Mouse (Mus musculus) MEL (cell line): ENCODE results near the gene Cox20. TPM values are rescaled to one million over a fixed set of nuclear protein-coding genes. Genes with fewer than 3 reads are reported as not detected.
"Not testable (repeated sequence)": the region's sequence is repeated elsewhere in the genome, so short reads cannot be mapped to it uniquely, and the experiment has no call there.

Experiments
- DNase-seq: peaks from one replicate; pipeline ENCODE4 v3.0.0; 2011; ENCODE audit warnings: low read depth, low spot score
- H3K27ac ChIP-seq: 2 replicates; pipeline ENCODE4 v1.5.1; 2012; ENCODE audit warnings: low read depth, mild to moderate bottlenecking, control low read depth, low read length, moderate library complexity; ENCODE audit not compliant: control insufficient read depth
- H3K27me3 ChIP-seq, 2 experiments: fragments of 150-350 bp in 1 of 2; sonication (generic) in 1 of 2; 2 replicates each; pipeline ENCODE4 v1.6.1; 2012; ENCODE audit warnings: low read length in 2 of 2, mild to moderate bottlenecking in 2 of 2, improper control_type of control experiment in 1 of 2, moderate library complexity in 1 of 2; ENCODE audit not compliant: insufficient read depth in 2 of 2, control insufficient read depth in 1 of 2
- H3K36me3 ChIP-seq, 2 experiments: 2 replicates each; pipeline ENCODE4 v1.6.1; 2012 to 2014; ENCODE audit warnings: low read length in 2 of 2, improper control_type of control experiment in 1 of 2, inconsistent platforms in 1 of 2, mild to moderate bottlenecking in 1 of 2; ENCODE audit not compliant: insufficient read depth in 2 of 2, control insufficient read depth in 1 of 2
- H3K4me1 ChIP-seq, 2 experiments: fragments of 150-350 bp in 1 of 2; sonication (generic) in 1 of 2; 2 replicates each; pipeline ENCODE4 v1.6.1; 2012; ENCODE audit warnings: low read length in 2 of 2, improper control_type of control experiment in 1 of 2, mild to moderate bottlenecking in 1 of 2; ENCODE audit not compliant: insufficient read depth in 2 of 2, control insufficient read depth in 1 of 2
- H3K4me3 ChIP-seq, 2 experiments: fragments of 150-350 bp in 1 of 2; sonication (generic) in 1 of 2; 2 replicates each; pipeline ENCODE4 v1.5.1; 2012; ENCODE audit warnings: low read depth in 2 of 2, low read length in 2 of 2, mild to moderate bottlenecking in 2 of 2, moderate library complexity in 2 of 2, control low read depth in 1 of 2, improper control_type of control experiment in 1 of 2; ENCODE audit not compliant: control insufficient read depth in 1 of 2, insufficient read depth in 1 of 2
- H3K79me2 ChIP-seq: 2 replicates; pipeline ENCODE4 v1.6.1; 2012; ENCODE audit warnings: mild to moderate bottlenecking, low read length, moderate library complexity; ENCODE audit not compliant: control insufficient read depth, poor library complexity, insufficient read depth
- H3K9ac ChIP-seq: 2 replicates; pipeline ENCODE4 v1.6.1; 2012; ENCODE audit warnings: low read depth, mild to moderate bottlenecking, control low read depth, low read length, moderate library complexity; ENCODE audit not compliant: control insufficient read depth, poor library complexity, severe bottlenecking
- H3K9me3 ChIP-seq: fragments of 150-350 bp; sonication (generic); replicated peaks from 2 replicates; pipeline ENCODE4 v1.6.1; 2012; ENCODE audit warnings: mild to moderate bottlenecking, low read length, improper control_type of control experiment, moderate library complexity; ENCODE audit not compliant: insufficient read depth
- CHD2 ChIP-seq: IDR thresholded peaks from 2 replicates; pipeline ENCODE4 v1.6.1; 2011; ENCODE audit warnings: low read length, improper control_type of control experiment
- CTCF ChIP-seq, 3 experiments: IDR thresholded peaks in 2 of 3; conservative IDR thresholded peaks in 1 of 3; 2 replicates each; pipeline ENCODE4 v1.5.1; 2011 to 2012; ENCODE audit warnings: low read length in 3 of 3, low read depth in 2 of 3, mild to moderate bottlenecking in 2 of 3, improper control_type of control experiment in 1 of 3, inconsistent platforms in 1 of 3, mixed read lengths in 1 of 3, moderate library complexity in 1 of 3; ENCODE audit not compliant: control insufficient read depth in 1 of 3, insufficient read depth in 1 of 3, poor library complexity in 1 of 3, severe bottlenecking in 1 of 3
- ELF1 ChIP-seq: IDR thresholded peaks from 2 replicates; pipeline ENCODE4 v1.6.1; 2014; ENCODE audit warnings: low read depth, mild to moderate bottlenecking, inconsistent platforms, low read length, improper control_type of control experiment, moderate library complexity
- HCFC1 ChIP-seq: IDR thresholded peaks from 2 replicates; pipeline ENCODE4 v1.6.1; 2012; ENCODE audit warnings: low read depth, mild to moderate bottlenecking, inconsistent platforms, low read length, improper control_type of control experiment, moderate library complexity
- KAT2A ChIP-seq: conservative IDR thresholded peaks from 2 replicates; pipeline ENCODE4 v1.6.1; 2012; ENCODE audit warnings: low read depth, low read length, improper control_type of control experiment, inconsistent platforms
- MAFK ChIP-seq: IDR thresholded peaks from 2 replicates; pipeline ENCODE4 v1.6.1; 2011; ENCODE audit warnings: low read depth, mild to moderate bottlenecking, low read length, improper control_type of control experiment, borderline replicate concordance
- RAD21 ChIP-seq: IDR thresholded peaks from 2 replicates; pipeline ENCODE4 v1.6.1; 2011; ENCODE audit warnings: mild to moderate bottlenecking, low read depth, low read length, improper control_type of control experiment
- SIN3A ChIP-seq: IDR thresholded peaks from 2 replicates; pipeline ENCODE4 v1.6.1; 2012; ENCODE audit warnings: low read length, improper control_type of control experiment, inconsistent platforms
- SMC3 ChIP-seq: IDR thresholded peaks from 2 replicates; pipeline ENCODE4 v1.6.1; 2011; ENCODE audit warnings: low read depth, low read length, improper control_type of control experiment
- USF2 ChIP-seq, 2 experiments: IDR thresholded peaks; 2 replicates each; pipeline ENCODE4 v1.6.1; 2011 to 2012; ENCODE audit warnings: improper control_type of control experiment in 2 of 2, low read length in 2 of 2, borderline replicate concordance in 1 of 2, inconsistent platforms in 1 of 2, low read depth in 1 of 2, mild to moderate bottlenecking in 1 of 2; ENCODE audit not compliant: insufficient read depth in 1 of 2
- ZC3H11A ChIP-seq: IDR thresholded peaks from 2 replicates; pipeline ENCODE4 v1.6.1; 2012; ENCODE audit warnings: low read depth, mild to moderate bottlenecking, inconsistent platforms, low read length, improper control_type of control experiment
- ZNF384 ChIP-seq: IDR thresholded peaks from 2 replicates; pipeline ENCODE4 v1.6.1; 2012; ENCODE audit warnings: low read depth, mild to moderate bottlenecking, inconsistent platforms, low read length, improper control_type of control experiment
- polyA plus RNA-seq, 2 experiments: library from polyadenylated mRNA; stranded (reverse) in 1 of 2; unstranded in 1 of 2; fragments of >175 nt in 1 of 2; fragments of >200 nt in 1 of 2; gene quantifications; 2 replicates each; pipeline versions ENCODE4 v1.2.1 to v1.2.4; 2012; ENCODE audit warnings: low replicate concordance in 2 of 2, low read depth in 1 of 2; ENCODE audit not compliant: insufficient read length in 2 of 2, insufficient read depth in 1 of 2, missing spikeins in 1 of 2
- total RNA-seq: library from RNA; depleted of rRNA; stranded (reverse); fragments of 300-350 nt; gene quantifications from 2 replicates; pipeline ENCODE4 v1.2.3, GENCODE M21; 2012

The Cox20 gene
- total and polyA plus RNA-seq, 3 experiments = 24.3 to 27.3 TPM; not detected in 1

DNA sequence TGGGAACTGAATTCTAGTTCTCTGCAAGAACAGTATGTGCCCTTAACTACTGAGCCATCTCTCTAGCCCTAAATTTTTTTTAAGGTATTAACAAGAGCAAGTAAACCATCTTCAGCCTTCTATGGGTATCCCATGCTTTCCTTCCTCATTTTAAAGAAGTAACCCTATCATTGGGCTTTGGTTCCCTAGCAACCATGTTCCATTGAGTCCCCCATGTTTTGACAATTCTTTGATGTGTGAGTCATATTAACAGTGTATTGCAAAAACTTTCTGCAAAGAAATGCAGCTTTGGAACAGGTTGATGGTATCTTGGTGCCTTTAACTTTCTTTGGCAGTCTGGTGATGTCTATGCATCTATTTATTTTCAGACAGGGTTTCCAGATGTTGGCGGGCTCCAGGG is 24.9 kb upstream of the Cox20 start:
- Histone ChIP-seq H3K9ac (no peak overlapping the region), H3K4me1 (no peaks in the 10 kb centered on the region), H3K9me3 (no peaks in the 10 kb centered on the region), H3K27ac (no peak overlapping the region), H3K27me3 (no peaks in the 10 kb centered on the region), H3K79me2 (no peaks in the 10 kb centered on the region), H3K4me3 (no peak overlapping the region), H3K36me3 (no peaks in the 10 kb centered on the region)
- TF ChIP-seq KAT2A = no peak
- no peak for TF ChIP-seq CHD2
- no peak for TF ChIP-seq MAFK
- DNase-seq = no peak

DNA sequence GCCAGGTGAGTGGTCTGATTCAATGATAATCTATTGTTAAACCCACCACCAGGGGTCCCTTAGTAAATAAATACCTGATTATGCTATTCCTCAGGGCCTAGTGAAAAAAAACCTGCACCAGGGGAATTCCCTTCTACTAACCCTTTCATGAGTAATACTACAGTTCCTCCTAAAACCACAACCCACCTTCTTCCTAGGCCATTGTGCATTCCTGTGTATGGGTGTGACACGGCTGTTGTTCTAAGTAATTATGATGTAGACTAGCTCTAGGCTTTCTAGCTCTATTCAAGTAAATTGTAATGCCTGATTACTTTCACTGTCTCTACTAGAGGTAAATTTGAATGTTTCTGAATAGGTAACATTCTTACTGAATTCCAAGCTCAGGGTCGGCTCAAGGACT is 17.7 kb upstream of the Cox20 start:
- not testable (repeated sequence) for H3K27me3 ChIP-seq, H3K79me2 ChIP-seq, H3K4me1 ChIP-seq, H3K9me3 ChIP-seq, H3K9ac ChIP-seq, H3K27ac ChIP-seq, DNase-seq, H3K4me3 ChIP-seq, H3K36me3 ChIP-seq

DNA sequence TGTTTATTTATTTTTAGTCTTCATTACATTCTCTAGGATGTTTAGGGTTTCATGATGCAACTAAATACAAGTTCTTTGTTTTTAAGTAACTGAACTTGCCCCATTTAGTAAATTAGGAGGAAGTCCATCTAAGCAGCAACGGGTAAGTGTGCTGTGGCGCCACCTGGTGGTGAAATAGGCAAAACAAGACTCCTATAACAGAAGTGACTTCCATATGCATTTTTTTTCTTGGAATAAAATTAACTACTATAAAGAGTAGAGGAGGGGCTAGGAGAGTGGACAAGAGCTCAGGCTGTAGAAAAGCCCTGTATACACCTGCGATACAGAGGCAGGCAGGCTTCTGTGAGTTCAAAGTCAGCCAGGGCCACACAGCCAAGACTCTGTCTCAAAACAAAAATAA is 15.5 kb upstream of the Cox20 start:
- H3K79me2 ChIP-seq = no peaks in the 10 kb centered on the region
- H3K27me3 ChIP-seq = no peaks in the 10 kb centered on the region
- peak; percentile 88 for DNase-seq
- no peaks in the 10 kb centered on the region for H3K4me1 ChIP-seq
- H3K4me3 ChIP-seq = no peak overlapping the region
- no peaks in the 10 kb centered on the region for H3K9me3 ChIP-seq
- no peaks in the 10 kb centered on the region for H3K36me3 ChIP-seq
- no peak overlapping the region for H3K9ac ChIP-seq
- H3K27ac ChIP-seq = no peak overlapping the region
- TF ChIP-seq ELF1 (peak; percentile 32; the same call in 1 of the 2 replicates), ZC3H11A (peak; percentile 88), CTCF (IDR thresholded peaks at IDR 0.05 in 2 of 3, conservative IDR thresholded peaks at IDR 0.05 in 1 of 3; ENCODE audit: control insufficient read depth in 1 of 3, insufficient read depth in 1 of 3, low read depth in 2 of 3, low read length in 3 of 3, poor library complexity in 1 of 3, severe bottlenecking in 1 of 3) (peak; percentile 78 to 92 (median 85)), SIN3A (0 out of 2 replicates have a peak, but pooled peaks have one; percentile 34), USF2 (IDR thresholded peaks at IDR 0.05; ENCODE audit: borderline replicate concordance in 1 of 2, insufficient read depth in 1 of 2, low read depth in 1 of 2, low read length in 2 of 2) (no peak), HCFC1 (no peak), ZNF384 (peak; percentile 64; the same call in 1 of the 2 replicates), SMC3 (peak; percentile 98), RAD21 (peak; percentile 81)
